Mouse (Mus musculus) forebrain, embryonic 13.5 days (tissue): ENCODE data around the gene Trappc5. TPM values are rescaled to one million over a fixed set of nuclear protein-coding genes. Genes with fewer than 3 reads are reported as not detected.

ENCODE experiments used
- ATAC-seq: fragments of 200-750 bp; cut with Nextera tagmentation; 2 replicates; pipeline ENCODE4 v1.8.0; 2017
- H3K27ac ChIP-seq: fragments of 300-500 bp; sonication (generic); 2 replicates; pipeline ENCODE4 v1.5.1; 2015; ENCODE audit warnings: inconsistent platforms, mild to moderate bottlenecking, moderate library complexity
- H3K27me3 ChIP-seq: fragments of 300-500 bp; sonication (generic); 2 replicates; pipeline ENCODE4 v1.6.1; 2015; ENCODE audit warnings: mild to moderate bottlenecking, inconsistent platforms
- H3K36me3 ChIP-seq: fragments of 300-500 bp; sonication (generic); 2 replicates; pipeline ENCODE4 v1.6.1; 2015; ENCODE audit warnings: mild to moderate bottlenecking, inconsistent platforms; ENCODE audit not compliant: poor library complexity, severe bottlenecking
- H3K4me1 ChIP-seq: fragments of 300-500 bp; sonication (generic); 2 replicates; pipeline ENCODE4 v1.6.1; 2015; ENCODE audit warnings: inconsistent platforms
- H3K4me2 ChIP-seq: fragments of 300-500 bp; sonication (generic); 2 replicates; pipeline ENCODE4 v1.6.1; 2015; ENCODE audit warnings: inconsistent platforms, mild to moderate bottlenecking, moderate library complexity
- H3K4me3 ChIP-seq: fragments of 300-500 bp; sonication (generic); 2 replicates; pipeline ENCODE4 v1.5.1; 2015; ENCODE audit warnings: mild to moderate bottlenecking, inconsistent platforms
- H3K9ac ChIP-seq: fragments of 300-500 bp; sonication (generic); 2 replicates; pipeline ENCODE4 v1.6.1; 2015; ENCODE audit warnings: mild to moderate bottlenecking, inconsistent platforms
- H3K9me3 ChIP-seq: fragments of 300-500 bp; sonication (generic); replicated peaks from 2 replicates; pipeline ENCODE4 v1.6.1; 2016; ENCODE audit warnings: inconsistent platforms
- WGBS: fragments of 180-500 bp; shearing (Covaris S2); methylation state at CpG from one replicate; pipeline ENCODE4 v1.1.7; 2015; 5-methylcytosine and 5-hydroxymethylcytosine counted together
- polyA plus RNA-seq: library from polyadenylated mRNA; unstranded; fragments of >200 nt; fragmentation: Nextera tagmentation; extraction: Ambion mirVana; gene quantifications from 2 replicates; pipeline ENCODE4 v1.2.1, GENCODE M21; 2015

The Trappc5 gene
- polyA plus RNA-seq, 1 experiment from 2014 or later = 52.0 TPM

DNA sequence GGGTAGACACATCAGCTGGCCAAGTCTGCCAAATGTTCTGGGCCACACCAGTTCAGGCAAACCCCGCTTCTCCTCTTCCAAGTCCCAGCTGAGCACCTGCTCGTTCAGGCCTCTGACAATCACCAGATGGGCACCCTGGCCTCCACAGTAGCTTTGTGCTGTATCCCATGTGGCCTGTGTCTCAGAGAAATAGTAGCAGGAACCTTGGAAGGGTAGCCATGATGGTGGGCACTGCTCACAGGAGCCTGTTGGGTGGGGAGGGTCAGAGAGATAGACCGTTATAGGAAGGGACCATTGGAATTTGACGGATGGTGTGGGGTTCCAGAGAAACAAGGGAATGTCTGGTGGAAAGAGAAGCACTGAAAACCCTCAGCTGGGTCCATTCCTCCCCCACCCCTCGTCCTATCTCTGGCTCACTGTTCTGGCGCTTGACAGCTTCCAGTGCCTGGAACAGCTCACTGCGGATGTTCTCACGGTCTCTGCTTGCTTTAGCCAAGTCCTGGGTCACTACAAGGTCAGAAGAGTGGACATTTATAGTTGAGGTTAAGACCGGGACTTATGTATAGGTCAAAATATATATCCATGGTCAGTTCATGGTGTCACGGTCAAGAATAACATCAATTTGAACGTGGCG lies 41.3 kb downstream of the Trappc5 start:
- Histone ChIP-seq H3K27me3 (no peaks in the 10 kb centered on the region), H3K27ac (no peak overlapping the region), H3K36me3 (no peaks in the 10 kb centered on the region), H3K9me3 (no peaks in the 10 kb centered on the region), H3K4me3 (no peak overlapping the region), H3K4me1 (no peaks in the 10 kb centered on the region), H3K4me2 (no peak overlapping the region), H3K9ac (no peak overlapping the region)
- ATAC-seq = no peak
- WGBS = 84% methylated on average over 12 of the region's 12 CpGs

DNA sequence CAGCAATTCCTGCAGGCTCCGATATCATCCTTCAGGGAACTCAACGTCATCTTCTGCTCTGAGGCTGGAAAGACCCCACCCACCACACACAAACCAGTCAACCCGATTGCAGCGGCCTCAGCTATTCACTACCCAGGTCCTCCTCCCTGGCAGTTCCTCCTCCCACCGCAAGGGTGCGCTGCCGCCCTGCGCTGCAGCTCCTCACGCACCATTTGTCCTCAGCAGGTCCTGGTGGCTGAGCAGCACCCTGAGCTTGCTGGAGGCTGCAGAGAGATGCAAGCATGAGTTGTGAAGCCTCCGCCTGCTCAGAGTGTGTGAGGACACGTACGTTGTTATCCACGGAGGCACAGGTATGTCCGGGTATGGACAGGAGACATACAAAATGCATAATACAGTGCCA lies 42.5 kb downstream of the Trappc5 start:
- 17% methylated on average over 14 of the region's 14 CpGs for WGBS
- no peaks in the 10 kb centered on the region for H3K9me3 ChIP-seq
- H3K4me3 ChIP-seq = no peak overlapping the region
- H3K27me3 ChIP-seq = no peaks in the 10 kb centered on the region
- no peaks in the 10 kb centered on the region for H3K4me1 ChIP-seq
- peak; percentile 51; the same call in 1 of the 2 replicates for ATAC-seq
- no peak overlapping the region for H3K27ac ChIP-seq
- H3K4me2 ChIP-seq = 0 out of 2 replicates have a peak overlapping the region, but pooled peaks have one; percentile 5
- H3K36me3 ChIP-seq = no peaks in the 10 kb centered on the region
- no peak overlapping the region for H3K9ac ChIP-seq

DNA sequence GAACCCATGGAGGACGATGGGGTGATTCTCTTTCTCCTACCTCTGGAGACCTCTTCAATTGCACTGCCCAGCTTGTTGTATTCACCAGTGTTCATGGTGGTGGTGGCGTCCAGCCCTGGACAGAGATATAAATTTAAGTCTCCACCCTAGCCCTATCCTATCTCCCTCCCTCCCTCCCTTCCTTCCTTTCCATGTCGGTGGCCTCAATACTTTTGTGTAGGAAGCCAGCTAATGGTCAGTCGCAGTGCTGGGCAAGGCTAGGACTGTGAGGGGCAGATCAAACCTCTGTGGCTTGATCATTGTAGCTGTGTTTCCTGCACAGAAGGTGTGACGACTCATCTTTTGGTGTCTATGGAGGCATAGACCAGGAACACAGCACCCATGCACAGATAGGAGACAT lies 44.5 kb downstream of the Trappc5 start, which contains the start of gene Clec4g:
Gene Clec4g, minus strand, starts transcription at position 101 of the 400 bp plus-strand sequence.
- no peak for ATAC-seq
- Histone ChIP-seq H3K36me3 (no peaks in the 10 kb centered on the region), H3K27me3 (no peaks in the 10 kb centered on the region), H3K9ac (no peak within 1 kb of the TSS), H3K27ac (no peak within 1 kb of the TSS), H3K4me2 (no peak within 1 kb of the TSS), H3K4me3 (no peak within 1 kb of the TSS), H3K4me1 (no peaks in the 10 kb centered on the region), H3K9me3 (no peaks in the 10 kb centered on the region)
- 70% methylated on average over 5 of the region's 5 CpGs for WGBS

DNA sequence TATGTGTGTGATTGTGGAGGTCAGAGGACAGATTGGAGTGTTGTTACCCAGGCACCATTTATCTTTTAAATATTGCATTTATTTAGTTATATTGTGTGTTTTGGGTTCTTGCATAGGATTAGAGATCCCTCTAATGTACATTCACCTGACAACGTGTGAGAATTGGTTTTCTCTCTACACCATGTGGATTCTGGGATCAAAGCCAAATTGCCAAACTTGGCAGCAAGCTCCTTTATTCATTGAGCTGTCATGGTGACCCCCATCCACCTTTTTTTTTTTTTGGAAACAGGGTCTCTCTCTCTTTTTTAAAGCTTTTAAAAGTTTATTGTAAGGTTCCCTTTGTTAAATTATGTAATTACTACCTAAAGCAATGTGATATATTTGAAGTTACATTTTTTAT lies 44.9 kb downstream of the Trappc5 start:
- Histone ChIP-seq H3K4me1 (no peaks in the 10 kb centered on the region), H3K9ac (no peak overlapping the region), H3K36me3 (no peaks in the 10 kb centered on the region), H3K4me3 (no peak overlapping the region), H3K27me3 (no peaks in the 10 kb centered on the region), H3K4me2 (no peak overlapping the region), H3K27ac (no peak overlapping the region), H3K9me3 (no peaks in the 10 kb centered on the region)
- WGBS = 24% methylated on average over 1 of the region's 1 CpGs
- no peak for ATAC-seq

Other genes starting within 250 kb of the Trappc5 start
- 3.9 and 4.8 TPM in 2 replicates for gene Pex11g, start 208.6 kb upstream of the Trappc5 start, polyA plus RNA-seq
- 0.10 TPM in 1 of 2 replicates, not detected in the other for gene Tex45, start 205.4 kb upstream of the Trappc5 start, polyA plus RNA-seq
- 67.2 and 72.0 TPM in 2 replicates for gene Zfp358, start 183.2 kb upstream of the Trappc5 start, polyA plus RNA-seq
- gene Mcoln1, start 175.8 kb upstream of the Trappc5 start, polyA plus RNA-seq = 68.5 and 68.7 TPM in 2 replicates
- 20.3 and 23.8 TPM in 2 replicates for gene Pnpla6, start 160.9 kb upstream of the Trappc5 start, polyA plus RNA-seq
- gene C330021F23Rik, start 108.3 kb upstream of the Trappc5 start, polyA plus RNA-seq = 1.6 and 2.3 TPM in 2 replicates
- 19.5 and 19.9 TPM in 2 replicates for gene Camsap3, start 89.0 kb upstream of the Trappc5 start, polyA plus RNA-seq
- gene Xab2, start 55.0 kb upstream of the Trappc5 start, polyA plus RNA-seq = 64.0 and 72.5 TPM in 2 replicates
- gene Pet100, start 54.8 kb upstream of the Trappc5 start, polyA plus RNA-seq = 113 and 138 TPM in 2 replicates
- gene Pcp2, start 50.8 kb upstream of the Trappc5 start, polyA plus RNA-seq = 0.17 and 0.35 TPM in 2 replicates
- 35.7 and 40.1 TPM in 2 replicates for gene Stxbp2, start 45.3 kb upstream of the Trappc5 start, polyA plus RNA-seq
- gene Retn, start 20.5 kb upstream of the Trappc5 start, polyA plus RNA-seq = 0.31 and 0.64 TPM in 2 replicates
- 0.15 and 0.18 TPM in 2 replicates for gene Mcemp1, start 10.5 kb upstream of the Trappc5 start, polyA plus RNA-seq
- 6.5 and 9.0 TPM in 2 replicates for gene Fcor, start 3.9 kb upstream of the Trappc5 start, polyA plus RNA-seq
- 0.23 and 0.37 TPM in 2 replicates for gene Fcer2a, start 17.9 kb downstream of the Trappc5 start, polyA plus RNA-seq
- gene Clec4g, start 44.4 kb downstream of the Trappc5 start, polyA plus RNA-seq = not detected in 2 replicates
- not detected in 2 replicates for gene Cd209a, start 72.7 kb downstream of the Trappc5 start, polyA plus RNA-seq
- gene Cd209e, start 178.0 kb downstream of the Trappc5 start, polyA plus RNA-seq = not detected in 2 replicates
- gene Cd209d, start 202.3 kb downstream of the Trappc5 start, polyA plus RNA-seq = not detected in 2 replicates